Mouse (Mus musculus): Measurements from ENCODE around the gene Cntn4.
A peak's percentile ranks its signal among the peaks of the same experiment; 100 is the strongest.
"Not testable (repeated sequence)": the region's sequence is repeated elsewhere in the genome, so short reads cannot be mapped to it uniquely, and the experiment has no call there.

The Cntn4 gene

DNA sequence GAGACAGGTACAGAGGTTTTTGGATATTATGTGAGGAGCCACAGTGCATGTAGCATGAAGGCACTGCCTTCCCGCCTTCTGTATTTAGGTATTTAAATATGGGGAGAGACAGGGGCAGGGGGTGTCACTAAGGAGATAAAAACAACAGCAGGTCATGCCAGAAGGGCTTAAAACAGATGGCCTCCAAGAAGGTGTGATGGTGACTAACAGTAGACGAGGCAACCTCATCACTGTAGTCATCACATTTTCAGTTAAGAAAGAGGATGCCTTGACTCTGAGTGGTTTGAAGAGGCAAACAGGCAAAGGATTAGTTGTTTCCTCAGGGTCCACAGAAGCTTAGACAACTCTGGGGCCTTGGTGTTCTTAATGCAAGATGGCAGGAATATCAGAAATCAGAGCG is 655.0 kb downstream of the Cntn4 start:
- no peak for DNase-seq

- DNase-seq, result peak; percentile 18
These were observed 655.5 kb downstream of the Cntn4 start for GRCm38 (mm10) chr6:106332933-106333332.

DNA sequence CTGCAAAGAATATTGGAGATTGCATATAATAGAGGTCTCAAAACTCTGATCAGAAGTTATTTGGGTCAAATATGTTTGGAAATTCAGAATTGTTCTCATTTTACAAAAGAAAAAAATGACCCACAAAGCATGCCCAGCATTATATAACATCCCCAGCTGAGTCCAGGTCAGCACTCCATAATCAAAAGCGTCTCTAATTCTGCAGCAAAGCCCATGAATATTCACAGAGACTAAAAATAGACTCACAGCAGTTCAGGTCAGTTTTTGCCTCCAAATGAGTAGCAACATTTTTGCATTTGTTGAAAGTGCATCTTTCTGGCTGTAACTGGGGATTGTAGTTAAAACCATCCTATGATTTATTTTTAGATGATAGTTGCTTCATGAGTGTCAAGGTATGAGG is 657.6 kb downstream of the Cntn4 start:
- no peak for DNase-seq

- no peak for DNase-seq
These were observed 659.3 kb downstream of the Cntn4 start for GRCm38 (mm10) chr6:106336805-106337204.

GRCm38 (mm10) chr6:106337829-106338228 is 660.4 kb downstream of the Cntn4 start:
- DNase-seq, result no peak

DNA sequence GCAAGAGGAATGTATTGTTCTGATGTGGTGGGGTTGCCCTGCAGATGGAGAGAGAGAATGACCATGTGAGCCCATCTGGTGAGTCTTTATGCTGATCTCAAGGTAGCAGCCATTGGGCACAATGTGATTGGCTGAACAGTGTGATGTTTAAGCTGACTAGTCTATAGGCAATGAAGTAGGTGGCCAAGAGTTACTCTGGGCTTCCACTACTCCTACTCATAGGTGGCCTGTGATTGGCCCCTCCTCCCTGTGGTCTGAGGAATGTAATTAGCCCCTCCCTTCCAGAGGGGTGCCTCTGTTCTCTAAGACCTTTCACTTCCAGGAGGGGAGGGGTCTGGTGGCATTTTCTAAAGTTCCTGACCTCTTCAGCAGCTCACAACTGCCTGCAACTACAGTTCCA is 663.7 kb downstream of the Cntn4 start:
- no peak for DNase-seq

- DNase-seq, result no peak
These were observed 672.6 kb downstream of the Cntn4 start for GRCm38 (mm10) chr6:106350072-106350471.

DNA sequence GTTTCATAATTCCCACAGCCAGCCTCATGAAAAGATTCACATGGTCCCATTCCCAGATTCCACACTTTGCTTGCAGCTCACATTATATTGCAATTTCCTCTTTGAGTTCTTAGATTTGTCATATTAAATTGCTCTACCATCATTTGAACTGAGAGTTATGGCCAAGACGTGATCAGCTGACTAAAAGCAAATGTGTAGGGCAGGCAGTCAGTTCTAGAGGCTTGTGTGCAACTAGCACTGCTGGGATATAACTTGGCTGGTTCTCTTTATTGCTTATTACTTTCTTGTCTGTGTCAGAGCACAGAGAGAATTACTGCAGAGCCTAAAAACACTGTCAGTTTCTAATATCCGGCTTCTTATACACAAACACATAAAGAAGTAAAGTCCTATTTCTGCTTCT is 673.9 kb downstream of the Cntn4 start:
- no peak for DNase-seq

GRCm38 (mm10) chr6:106358801-106359200 is 681.3 kb downstream of the Cntn4 start:
- not testable (repeated sequence) for DNase-seq

GRCm38 (mm10) chr6:106381288-106382025 is 704.0 kb downstream of the Cntn4 start:
- peak; percentile 71 for DNase-seq

- DNase-seq, result no peak
These were observed 710.5 kb downstream of the Cntn4 start for GRCm38 (mm10) chr6:106387833-106388406.

- DNase-seq, result no peak
These were observed 730.6 kb downstream of the Cntn4 start for GRCm38 (mm10) chr6:106408014-106408413.

- DNase-seq, result no peak
These were observed 731.2 kb downstream of the Cntn4 start for GRCm38 (mm10) chr6:106408634-106409033.

DNA sequence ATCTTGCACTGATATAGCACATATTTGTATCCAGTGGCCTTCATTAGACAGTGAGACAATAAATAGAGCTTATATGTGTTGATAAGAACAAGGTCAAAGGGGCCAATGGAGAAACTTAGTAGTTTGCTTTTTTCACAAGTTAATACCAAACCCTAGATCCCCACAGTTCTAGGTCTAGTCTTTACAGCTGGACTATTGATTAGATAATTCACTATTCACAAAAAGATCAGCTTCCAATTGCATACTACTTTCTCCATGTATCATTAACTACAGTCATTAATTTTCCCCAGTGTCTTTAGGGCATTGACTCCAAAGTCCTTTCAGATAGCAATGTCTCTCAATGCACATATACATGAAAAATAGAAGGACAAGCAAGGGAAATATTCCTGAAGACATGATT is 745.5 kb downstream of the Cntn4 start:
- DNase-seq, result no peak

DNA sequence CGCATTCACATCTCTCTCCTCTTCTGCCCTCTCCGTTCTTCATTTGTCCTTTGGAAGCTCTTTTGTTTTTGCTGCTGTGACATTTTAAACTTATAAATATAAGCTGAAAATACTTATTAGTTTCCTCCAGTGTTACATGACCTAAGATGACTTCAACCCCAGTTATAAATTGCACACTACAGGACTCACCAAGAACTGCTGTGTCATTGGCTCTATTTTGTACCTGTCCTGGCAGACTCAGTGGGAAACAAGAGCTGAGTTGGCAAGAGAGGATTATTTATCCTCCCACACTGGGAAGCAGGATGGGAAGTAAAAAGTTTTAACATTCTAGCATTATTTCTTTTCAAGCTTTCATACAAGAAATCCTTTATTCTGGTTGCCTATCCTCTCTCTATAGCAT is 746.0 kb downstream of the Cntn4 start:
- no peak for DNase-seq

DNA sequence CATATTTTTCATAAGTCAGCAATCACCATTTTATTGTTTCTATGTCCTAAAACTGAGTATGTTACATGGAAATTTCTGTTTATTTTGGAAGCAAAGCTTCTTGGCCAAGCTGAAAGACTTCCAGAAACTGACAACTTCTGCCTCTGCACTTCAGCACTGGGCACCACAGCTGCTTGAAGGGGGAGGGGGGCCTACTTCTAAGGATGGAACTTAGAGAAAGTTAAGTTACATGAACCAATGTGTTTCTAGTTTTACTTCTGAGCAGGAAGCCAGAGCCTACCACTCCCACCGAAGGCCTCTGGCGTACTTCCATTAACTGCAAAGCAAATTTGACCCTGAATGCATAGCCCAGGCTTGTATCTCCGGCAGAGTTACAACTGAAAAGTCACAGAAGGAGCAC is 749.2 kb downstream of the Cntn4 start:
- DNase-seq, result no peak

GRCm38 (mm10) chr6:106431466-106431865 is 754.0 kb downstream of the Cntn4 start:
- DNase-seq, result peak; percentile 56

DNA sequence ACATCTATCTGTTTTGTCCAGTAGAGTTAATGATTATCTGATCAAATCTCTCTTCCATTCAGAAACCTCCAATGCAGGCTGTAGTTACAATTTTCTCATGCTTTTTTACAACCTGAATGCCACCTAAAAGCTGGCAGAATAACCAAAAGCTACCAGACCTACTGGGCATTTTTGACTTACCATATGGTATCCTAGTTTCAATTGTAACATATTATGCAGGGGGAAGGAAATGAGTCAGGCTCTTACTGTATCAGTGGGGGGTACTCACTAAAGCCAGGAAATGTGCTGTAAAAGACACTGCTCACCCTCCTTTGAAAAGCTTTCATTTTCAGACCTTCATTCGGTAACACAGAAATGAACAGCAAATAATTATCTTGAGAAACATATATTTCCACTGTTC is 763.3 kb downstream of the Cntn4 start:
- no peak for DNase-seq

GRCm38 (mm10) chr6:106441246-106441645 is 763.8 kb downstream of the Cntn4 start:
- DNase-seq, result no peak

DNA sequence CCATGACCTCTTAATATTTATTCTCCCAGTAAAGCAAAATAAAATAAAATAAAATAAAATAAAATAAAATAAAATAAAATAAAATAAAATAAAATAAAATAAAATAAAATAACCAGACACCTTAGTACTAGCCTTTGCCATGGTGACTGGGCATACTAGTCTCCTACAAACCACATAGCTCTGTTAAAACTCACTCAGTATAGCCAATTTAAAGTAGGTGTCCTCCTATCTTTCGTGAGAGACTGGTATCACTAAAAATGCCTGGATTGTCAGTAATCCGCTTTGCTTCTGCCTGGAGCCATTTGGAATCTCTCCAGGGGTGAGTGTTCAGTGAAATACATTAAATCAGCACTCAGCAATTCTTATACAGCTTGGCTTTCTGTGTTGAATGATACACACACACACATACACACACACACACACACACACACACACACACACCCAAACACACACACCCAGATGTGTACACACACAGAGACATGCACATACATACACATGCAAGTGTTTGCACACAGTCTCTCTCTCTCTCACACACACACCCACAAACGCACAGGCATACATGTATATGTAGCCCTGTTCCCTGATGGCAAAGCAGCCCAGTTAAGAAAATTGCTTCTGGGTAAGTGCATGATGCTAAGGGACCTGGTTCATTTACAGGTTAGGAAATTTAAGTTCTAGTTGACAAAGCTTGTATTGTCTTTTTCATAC is 776.8 kb downstream of the Cntn4 start:
- no peak for DNase-seq

DNA sequence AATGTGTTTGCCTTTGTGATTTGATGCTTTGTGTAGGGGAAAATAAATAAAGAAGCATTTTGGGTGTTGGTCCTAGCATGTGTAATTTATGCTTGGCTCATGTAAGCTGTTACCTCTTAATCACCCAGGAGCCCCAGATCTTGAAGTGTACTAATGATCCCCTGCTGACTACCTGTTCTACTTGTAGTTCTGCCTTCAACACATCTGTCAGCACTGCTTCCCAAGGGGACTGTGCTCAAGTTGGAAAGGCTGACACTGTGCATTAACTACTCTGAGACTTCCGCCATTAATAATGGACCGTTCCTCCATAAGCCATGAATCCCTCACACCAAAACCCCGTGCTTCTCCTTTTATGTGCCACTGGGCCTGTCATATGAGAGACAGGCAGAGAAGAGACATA is 778.2 kb downstream of the Cntn4 start:
- DNase-seq, result no peak

GRCm38 (mm10) chr6:106458166-106458565 is 780.7 kb downstream of the Cntn4 start:
- no peak for DNase-seq

GRCm38 (mm10) chr6:106462403-106462802 is 784.9 kb downstream of the Cntn4 start:
- DNase-seq, result no peak

- DNase-seq, result no peak
These were observed 786.4 kb downstream of the Cntn4 start for GRCm38 (mm10) chr6:106463857-106464256.

Data from layer of hippocampus, adult 9-11 months (tissue).